Mouse (Mus musculus) G1E (cell line): ENCODE data around the gene Trpv3. TPM values are rescaled to one million over a fixed set of nuclear protein-coding genes. Genes with fewer than 3 reads are reported as not detected.
"Not testable (repeated sequence)": the region's sequence is repeated elsewhere in the genome, so short reads cannot be mapped to it uniquely, and the experiment has no call there.

ENCODE experiments used
- ATAC-seq: 2 replicates; pipeline ENCODE4 v1.8.0; 2016; ENCODE audit warnings: mild to moderate bottlenecking; ENCODE audit not compliant: insufficient number of reproducible peaks, poor library complexity, low FRiP score, severe bottlenecking; ENCODE audit errors: extremely low read depth
- DNase-seq: peaks from one replicate; pipeline ENCODE4 v3.0.0; 2012; ENCODE audit warnings: low spot score
- H3K27me3 ChIP-seq: 2 replicates; pipeline ENCODE4 v1.6.1; 2012; ENCODE audit warnings: mild to moderate bottlenecking, low read length, inconsistent platforms; ENCODE audit not compliant: insufficient read depth
- H3K36me3 ChIP-seq: replicated peaks from 2 replicates; pipeline ENCODE3; 2012; ENCODE audit warnings: mild to moderate bottlenecking, inconsistent platforms
- H3K4me1 ChIP-seq: 2 replicates; pipeline ENCODE4 v1.6.1; 2012; ENCODE audit warnings: low read depth, low read length, inconsistent platforms, mixed read lengths; ENCODE audit not compliant: insufficient read depth
- H3K4me3 ChIP-seq: 2 replicates; pipeline ENCODE4 v1.5.1; 2012; ENCODE audit warnings: low read depth, mild to moderate bottlenecking, inconsistent platforms, low read length, moderate library complexity, mixed read lengths
- H3K9me3 ChIP-seq: replicated peaks from 2 replicates; pipeline ENCODE4 v1.6.1; 2012; ENCODE audit warnings: inconsistent platforms
- CTCF ChIP-seq: IDR thresholded peaks from 2 replicates; pipeline ENCODE4 v1.5.1; 2012; ENCODE audit warnings: low read depth, low read length, inconsistent platforms, mixed read lengths
- GATA1 ChIP-seq: IDR thresholded peaks from 2 replicates; pipeline ENCODE4 v1.6.1; 2012; ENCODE audit warnings: borderline replicate concordance, low read length, inconsistent platforms, mixed read lengths
- GATA2 ChIP-seq: IDR thresholded peaks from 2 replicates; pipeline ENCODE4 v1.6.1; 2012; ENCODE audit warnings: low read depth, low read length, inconsistent platforms, borderline replicate concordance
- POLR2AphosphoS5 ChIP-seq: IDR thresholded peaks from 2 replicates; pipeline ENCODE4 v1.6.1; 2012; ENCODE audit warnings: low read depth, low read length, inconsistent platforms; ENCODE audit not compliant: insufficient replicate concordance
- TAL1 ChIP-seq: conservative IDR thresholded peaks from 2 replicates; pipeline ENCODE4 v1.6.1; 2012; ENCODE audit warnings: low read depth, low read length, inconsistent platforms, mixed read lengths
- polyA plus RNA-seq: library from polyadenylated mRNA; stranded (reverse); fragments of >175 nt; gene quantifications from 2 replicates; pipeline ENCODE4 v1.2.3, GENCODE M21; 2012
- total RNA-seq, 2 experiments: library from RNA; stranded (forward) in 1 of 2; stranded (reverse) in 1 of 2; fragments of 200-1000 nt in 1 of 2; fragments of >200 nt in 1 of 2; fragmentation: Nextera tagmentation in 1 of 2; gene quantifications; 2 replicates each; pipeline ENCODE4 v1.2.3; 2014 to 2017

Gene Trpv3
- total and polyA plus RNA-seq, 3 experiments: 0.16 TPM; not detected in 2

DNA sequence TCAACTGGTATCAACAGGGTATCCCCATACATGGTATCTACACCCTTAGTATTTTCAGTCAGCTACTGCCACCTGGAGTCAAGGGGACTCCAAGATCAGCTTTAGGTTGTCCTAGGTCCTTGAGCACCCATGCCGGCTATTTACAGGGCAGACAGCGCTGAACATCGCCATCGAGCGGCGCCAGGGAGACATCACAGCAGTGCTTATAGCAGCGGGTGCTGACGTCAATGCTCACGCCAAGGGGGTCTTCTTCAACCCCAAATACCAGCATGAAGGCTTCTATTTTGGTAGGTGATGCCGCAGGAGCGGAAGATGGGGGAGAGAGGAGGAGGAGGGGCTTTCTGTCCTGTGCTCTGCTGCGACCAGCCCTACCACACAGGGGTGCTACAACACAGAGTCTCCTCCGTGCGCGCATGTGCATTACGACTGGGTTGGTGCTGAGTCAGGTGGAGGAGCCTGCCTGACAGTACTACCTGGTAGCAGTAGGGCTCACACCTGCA lies 14.4 kb downstream of the Trpv3 start:
- Histone ChIP-seq H3K27me3 (peaks cover 2% of the 10 kb centered on the region; the same call in 1 of the 2 replicates), H3K9me3 (no peaks in the 10 kb centered on the region), H3K4me3 (no peak overlapping the region), H3K4me1 (no peaks in the 10 kb centered on the region), H3K36me3 (no peaks in the 10 kb centered on the region)
- DNase-seq (no peak), ATAC-seq (no peak)
- no peak for TF ChIP-seq GATA2
- no peak for TF ChIP-seq GATA1

DNA sequence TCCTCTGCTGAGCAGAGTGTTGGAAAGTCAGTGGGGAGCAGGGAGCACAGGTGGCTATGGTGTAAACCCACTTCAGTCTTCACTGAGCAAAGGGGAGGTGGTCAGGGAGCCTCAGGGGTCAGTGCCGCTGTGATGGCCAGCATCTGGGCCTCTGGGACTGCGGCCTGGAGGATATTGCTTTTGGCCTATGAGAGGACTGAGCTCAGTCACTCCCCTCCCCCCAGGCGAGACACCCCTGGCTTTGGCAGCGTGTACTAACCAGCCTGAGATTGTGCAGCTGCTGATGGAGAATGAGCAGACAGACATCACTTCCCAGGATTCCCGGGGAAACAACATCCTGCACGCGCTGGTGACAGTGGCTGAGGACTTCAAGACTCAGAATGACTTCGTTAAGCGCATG lies 16.2 kb downstream of the Trpv3 start:
- Histone ChIP-seq H3K27me3 (peaks cover 2% of the 10 kb centered on the region; the same call in 1 of the 2 replicates), H3K4me3 (no peak overlapping the region), H3K36me3 (no peaks in the 10 kb centered on the region), H3K9me3 (no peaks in the 10 kb centered on the region), H3K4me1 (no peaks in the 10 kb centered on the region)
- DNase-seq (no peak), ATAC-seq (no peak)
- TF ChIP-seq GATA1 (no peak), CTCF (no peak), TAL1 (no peak), GATA2 (no peak), POLR2AphosphoS5 (no peak)

DNA sequence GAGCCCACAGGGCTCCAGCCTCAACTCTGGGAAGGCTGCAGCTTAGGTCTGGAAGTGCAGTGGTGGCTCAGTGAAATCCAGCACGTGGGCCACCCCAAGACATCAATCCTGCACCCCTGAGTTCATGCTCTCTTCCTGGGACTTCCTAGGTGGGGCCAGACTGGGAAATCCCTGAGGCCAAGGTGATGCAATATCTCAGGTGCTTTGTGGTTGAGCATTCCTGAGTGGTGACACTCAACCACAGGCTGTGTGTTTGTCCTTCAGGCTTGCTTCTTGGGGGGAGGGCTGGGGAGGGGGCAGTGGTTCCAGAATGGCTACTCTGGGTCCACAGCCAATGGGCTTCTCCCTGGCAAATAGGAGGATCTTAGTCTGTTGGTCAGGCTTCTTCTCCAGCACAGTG lies 16.7 kb downstream of the Trpv3 start:
- no peaks in the 10 kb centered on the region for H3K4me1 ChIP-seq
- TF ChIP-seq POLR2AphosphoS5 (no peak), CTCF (no peak), GATA2 (no peak), GATA1 (no peak), TAL1 (no peak)
- no peak for DNase-seq
- H3K36me3 ChIP-seq: no peaks in the 10 kb centered on the region
- no peak overlapping the region for H3K4me3 ChIP-seq
- H3K9me3 ChIP-seq: no peaks in the 10 kb centered on the region
- ATAC-seq: no peak
- peaks cover 3% of the 10 kb centered on the region; the same call in 1 of the 2 replicates for H3K27me3 ChIP-seq

DNA sequence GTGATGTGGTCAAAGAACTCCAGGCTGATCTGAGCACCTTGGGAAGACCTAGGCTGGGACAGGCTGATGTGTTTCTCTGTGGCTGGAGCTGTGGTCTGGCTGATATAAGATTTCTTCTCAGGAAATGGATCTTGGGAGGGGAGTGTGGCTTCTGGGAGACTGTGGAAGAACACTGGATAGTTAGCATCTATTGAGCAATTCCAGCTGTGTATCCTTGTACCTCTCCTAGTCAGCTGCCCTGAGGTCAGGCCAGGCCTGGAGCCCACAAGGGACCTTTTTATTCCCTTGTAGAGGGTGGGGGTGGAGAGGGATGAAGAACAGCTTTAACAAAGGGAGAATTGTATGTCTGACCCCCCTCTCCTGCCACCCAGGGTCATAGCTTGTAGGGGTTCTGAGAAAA lies 17.2 kb downstream of the Trpv3 start:
- Histone ChIP-seq H3K4me3 (no peak overlapping the region), H3K9me3 (no peaks in the 10 kb centered on the region), H3K27me3 (peaks cover 4% of the 10 kb centered on the region; the same call in 1 of the 2 replicates), H3K36me3 (no peaks in the 10 kb centered on the region), H3K4me1 (no peaks in the 10 kb centered on the region)
- no peak for DNase-seq
- ATAC-seq: no peak
- TF ChIP-seq TAL1 (no peak), GATA2 (no peak), CTCF (no peak), POLR2AphosphoS5 (no peak), GATA1 (no peak)

DNA sequence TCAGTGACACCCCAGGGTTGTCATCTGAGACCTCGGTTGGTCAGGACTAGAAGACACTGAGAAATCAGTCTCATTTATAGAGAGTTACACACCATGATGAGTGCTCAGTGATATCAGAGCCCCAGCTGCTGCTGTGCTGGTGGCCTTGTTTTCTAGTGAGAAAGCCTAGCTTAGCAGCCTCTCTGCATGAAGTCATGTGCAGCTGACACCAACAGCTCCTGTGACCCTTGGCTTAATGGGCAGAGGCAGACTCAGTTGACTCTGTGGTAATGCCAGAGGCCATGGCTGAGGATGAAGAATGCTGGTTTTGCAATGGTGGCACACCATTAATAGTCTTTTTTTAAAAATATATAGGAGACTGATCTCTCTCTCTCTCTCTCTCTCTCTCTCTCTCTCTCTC lies 22.4 kb downstream of the Trpv3 start:
- H3K9me3 ChIP-seq: no peaks in the 10 kb centered on the region
- DNase-seq: no peak
- peaks cover 4% of the 10 kb centered on the region; the same call in 1 of the 2 replicates for H3K27me3 ChIP-seq
- no peaks in the 10 kb centered on the region for H3K4me1 ChIP-seq
- no peak overlapping the region for H3K4me3 ChIP-seq
- H3K36me3 ChIP-seq: no peaks in the 10 kb centered on the region
- no peak for ATAC-seq
- TF ChIP-seq GATA2 (no peak), POLR2AphosphoS5 (no peak), CTCF (no peak), TAL1 (no peak), GATA1 (no peak)

DNA sequence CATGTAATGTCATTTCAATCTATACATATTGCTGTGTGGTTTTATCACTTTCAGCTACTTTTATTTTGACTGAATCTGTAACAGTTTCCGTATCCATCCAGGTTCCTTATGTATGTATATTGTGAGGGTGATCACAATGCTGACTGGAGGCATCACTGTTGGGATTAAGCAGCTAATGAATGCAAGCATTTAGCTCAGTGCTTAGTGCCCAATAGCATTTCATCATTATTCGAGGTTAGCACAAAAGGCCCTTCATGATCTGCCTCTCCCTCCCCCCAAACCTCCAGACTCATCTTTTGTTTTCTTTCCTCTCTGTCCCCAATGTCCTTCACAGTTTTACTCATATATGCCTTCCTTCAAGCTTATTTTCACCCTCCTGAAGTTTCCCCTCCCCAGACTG lies 35.9 kb downstream of the Trpv3 start:
- Histone ChIP-seq H3K4me3 (no peak overlapping the region), H3K9me3 (no peaks in the 10 kb centered on the region), H3K36me3 (no peaks in the 10 kb centered on the region), H3K4me1 (no peaks in the 10 kb centered on the region), H3K27me3 (no peaks in the 10 kb centered on the region)
- ATAC-seq (no peak), DNase-seq (no peak)
- TF ChIP-seq GATA1 (no peak), TAL1 (no peak)

DNA sequence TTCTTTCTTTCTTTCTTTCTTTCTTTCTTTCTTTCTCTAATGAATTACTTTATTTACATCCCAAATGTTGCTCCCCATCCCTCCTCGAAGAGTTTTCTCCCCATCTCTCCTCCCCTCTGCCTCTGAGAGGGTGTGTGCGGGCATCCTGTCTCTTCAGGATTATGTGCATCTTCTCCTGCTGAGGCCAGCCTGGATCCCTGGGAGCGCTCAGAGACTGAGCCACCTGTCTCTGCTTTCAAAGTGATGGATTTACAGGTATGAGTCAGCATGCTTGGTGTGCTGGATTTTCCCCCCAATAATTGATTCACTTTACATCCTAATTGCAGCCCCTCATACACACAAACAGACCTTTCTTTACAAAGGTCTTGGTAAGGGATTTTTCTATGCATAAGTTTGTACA lies 48.8 kb downstream of the Trpv3 start:
- H3K27me3 ChIP-seq: 0 out of 2 replicates have a peak, but pooled peaks cover 2% of the 10 kb centered on the region
- TF ChIP-seq GATA2 (no peak), TAL1 (no peak), POLR2AphosphoS5 (no peak), CTCF (no peak)
- peaks cover under 1% of the 10 kb centered on the region for H3K9me3 ChIP-seq
- no peaks in the 10 kb centered on the region for H3K36me3 ChIP-seq
- ATAC-seq: no peak
- no peak for DNase-seq
- no peaks in the 10 kb centered on the region for H3K4me1 ChIP-seq
- H3K4me3 ChIP-seq: no peak overlapping the region

DNA sequence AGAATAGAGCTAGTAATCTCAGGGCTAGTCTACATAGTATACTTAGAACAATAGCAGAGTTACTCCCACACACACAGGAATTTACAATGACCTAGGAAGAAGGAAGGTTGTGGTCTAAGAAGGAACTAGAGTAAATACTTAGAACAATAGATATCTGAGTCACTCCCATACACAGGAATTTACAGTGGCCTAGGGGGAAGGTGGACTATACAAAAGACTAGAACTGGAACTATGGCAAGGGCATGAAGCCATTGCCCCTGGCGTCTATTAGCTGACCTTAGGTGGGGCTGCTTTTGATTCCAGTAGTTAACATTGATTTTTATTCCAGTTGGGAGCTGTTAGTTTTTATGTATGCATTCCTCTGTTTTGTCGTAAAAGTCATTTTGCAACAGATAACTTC lies 51.4 kb downstream of the Trpv3 start:
- H3K4me1 ChIP-seq, H3K4me3 ChIP-seq, H3K9me3 ChIP-seq, DNase-seq, H3K27me3 ChIP-seq, ATAC-seq, H3K36me3 ChIP-seq: not testable (repeated sequence)

DNA sequence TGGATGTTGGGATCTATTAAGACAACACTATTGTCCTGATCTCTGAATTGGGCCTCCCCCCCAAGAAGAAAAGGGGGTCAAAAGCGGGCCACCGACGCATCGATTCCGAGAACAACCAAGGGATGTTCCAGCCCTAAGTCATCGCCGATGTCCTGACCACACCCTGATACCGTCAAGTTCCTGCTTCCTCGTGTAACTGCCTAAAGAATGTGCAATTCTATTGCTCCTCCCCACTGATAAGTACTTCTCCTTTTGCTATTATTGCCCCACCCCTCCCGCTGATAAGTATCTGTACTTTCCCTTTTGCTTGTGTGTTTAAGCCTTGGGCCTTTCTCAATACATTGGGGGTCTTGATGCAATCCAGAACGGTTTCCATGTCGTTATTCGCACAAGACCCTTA lies 53.9 kb downstream of the Trpv3 start:
- not testable (repeated sequence) for ATAC-seq, H3K4me3 ChIP-seq, H3K27me3 ChIP-seq, H3K36me3 ChIP-seq, H3K9me3 ChIP-seq, DNase-seq, H3K4me1 ChIP-seq
